Mouse (Mus musculus): ENCODE measurements at regions not wholly inside any gene's neighbourhood (a gene's known extent, or its start where the extent isn't known, plus 50 kb on each side); places are given as distances from the start of the nearest gene placed in this dataset.

GRCm38 (mm10) chr9:27694805-27695593, 95.6 kb upstream of the Opcml start:
- peak; percentile 48 for DNase-seq (ENCODE audit: low spot score)

GRCm38 (mm10) chr9:27701559-27701958, 89.0 kb upstream of the Opcml start:
- DNase-seq (ENCODE audit: low spot score) = no peak

GRCm38 (mm10) chr9:27702140-27702539, 88.4 kb upstream of the Opcml start:
- no peak for DNase-seq (ENCODE audit: low spot score)

GRCm38 (mm10) chr9:27704001-27704400, 86.6 kb upstream of the Opcml start:
- DNase-seq (ENCODE audit: low spot score) = no peak

- no peak for DNase-seq (ENCODE audit: low spot score)
These were observed 66.7 kb upstream of the Opcml start for GRCm38 (mm10) chr9:27723840-27724408.

GRCm38 (mm10) chr9:27724576-27724975, 66.0 kb upstream of the Opcml start:
- no peak for DNase-seq (ENCODE audit: low spot score)

- DNase-seq (ENCODE audit: low spot score) = no peak
These were observed 61.7 kb upstream of the Opcml start for GRCm38 (mm10) chr9:27728652-27729557.

- no peak for DNase-seq (ENCODE audit: low spot score)
These were observed 61.1 kb upstream of the Opcml start for GRCm38 (mm10) chr9:27729558-27729889.

GRCm38 (mm10) chr9:27739287-27739686, 51.3 kb upstream of the Opcml start:
- peak; percentile 8 for DNase-seq (ENCODE audit: low spot score)

Measured in lung, postnatal 25 days (tissue).